Mouse (Mus musculus): ENCODE data around the gene Cnnm3. TPM values are rescaled to one million over a fixed set of nuclear protein-coding genes. Genes with fewer than 3 reads are reported as not detected.
A peak's percentile ranks its signal among the peaks of the same experiment; 100 is the strongest.

Cnnm3 gene
- total and polyA plus RNA-seq, 2 experiments: 4.4 to 11.3 TPM

GRCm38 (mm10) chr1:36562388-36562787 lies 50.7 kb downstream of the Cnnm3 start:
- Histone ChIP-seq H3K36me3 (ENCODE audit: control insufficient read depth, insufficient read depth, low read length) (no peaks in the 10 kb centered on the region), H3K79me2 (ENCODE audit: control insufficient read depth, insufficient read depth, low read length) (no peaks in the 10 kb centered on the region), H3K4me3 (ENCODE audit: insufficient read depth, low read depth, low read length) (no peak overlapping the region), H3K4me1 (ENCODE audit: control insufficient read depth, insufficient read depth, low read length) (peaks cover 3% of the 10 kb centered on the region; the same call in 1 of the 2 replicates), H3K27me3 (ENCODE audit: control insufficient read depth, insufficient read depth, low read length) (no peaks in the 10 kb centered on the region), H3K9ac (ENCODE audit: low read depth, low read length) (no peak overlapping the region), H3K27ac (replicated peaks; ENCODE audit: insufficient read depth, low read depth, low read length) (no peak overlapping the region)
- WGBS: 72% methylated on average over 4 of the region's 4 CpGs
- TF ChIP-seq CTCF (IDR thresholded peaks at IDR 0.05; ENCODE audit: low read depth, low read length) (no peak), POLR2A (IDR thresholded peaks at IDR 0.05; ENCODE audit: extremely low read depth, insufficient read depth, low read length) (no peak)
- no peak for DNase-seq (ENCODE audit: extremely low read depth, low read depth, low spot score)

- Histone ChIP-seq H3K4me3 (ENCODE audit: insufficient read depth, low read depth, low read length) (no peak overlapping the region), H3K4me1 (ENCODE audit: control insufficient read depth, insufficient read depth, low read length) (peaks cover 3% of the 10 kb centered on the region; the same call in 1 of the 2 replicates), H3K27ac (replicated peaks; ENCODE audit: insufficient read depth, low read depth, low read length) (no peak overlapping the region), H3K36me3 (ENCODE audit: control insufficient read depth, insufficient read depth, low read length) (no peaks in the 10 kb centered on the region), H3K27me3 (ENCODE audit: control insufficient read depth, insufficient read depth, low read length) (no peaks in the 10 kb centered on the region), H3K9ac (ENCODE audit: low read depth, low read length) (no peak overlapping the region), H3K79me2 (ENCODE audit: control insufficient read depth, insufficient read depth, low read length) (no peaks in the 10 kb centered on the region)
- 74% methylated on average over 2 of the region's 2 CpGs for WGBS
- DNase-seq (ENCODE audit: extremely low read depth, low read depth, low spot score): no peak
- no peak for TF ChIP-seq POLR2A (IDR thresholded peaks at IDR 0.05; ENCODE audit: extremely low read depth, insufficient read depth, low read length)
- TF ChIP-seq CTCF (IDR thresholded peaks at IDR 0.05; ENCODE audit: low read depth, low read length): no peak
Measured at GRCm38 (mm10) chr1:36563197-36563596, 51.5 kb downstream of the Cnnm3 start.

- Histone ChIP-seq H3K9ac (ENCODE audit: low read depth, low read length) (no peak overlapping the region), H3K27ac (replicated peaks; ENCODE audit: insufficient read depth, low read depth, low read length) (no peak overlapping the region), H3K4me3 (ENCODE audit: insufficient read depth, low read depth, low read length) (no peak overlapping the region), H3K79me2 (ENCODE audit: control insufficient read depth, insufficient read depth, low read length) (no peaks in the 10 kb centered on the region), H3K27me3 (ENCODE audit: control insufficient read depth, insufficient read depth, low read length) (no peaks in the 10 kb centered on the region), H3K4me1 (ENCODE audit: control insufficient read depth, insufficient read depth, low read length) (peaks cover 3% of the 10 kb centered on the region; the same call in 1 of the 2 replicates), H3K36me3 (ENCODE audit: control insufficient read depth, insufficient read depth, low read length) (no peaks in the 10 kb centered on the region)
- WGBS: 71% methylated on average over 4 of the region's 4 CpGs
- no peak for DNase-seq (ENCODE audit: extremely low read depth, low read depth, low spot score)
- TF ChIP-seq POLR2A (IDR thresholded peaks at IDR 0.05; ENCODE audit: extremely low read depth, insufficient read depth, low read length): no peak
- TF ChIP-seq CTCF (IDR thresholded peaks at IDR 0.05; ENCODE audit: low read depth, low read length): no peak
Measured at GRCm38 (mm10) chr1:36563632-36564031, 52.0 kb downstream of the Cnnm3 start.

GRCm38 (mm10) chr1:36564101-36564500 lies 52.4 kb downstream of the Cnnm3 start:
- DNase-seq (ENCODE audit: extremely low read depth, low read depth, low spot score): no peak
- no peak overlapping the region for H3K4me3 ChIP-seq (ENCODE audit: insufficient read depth, low read depth, low read length)
- 72% methylated on average over 6 of the region's 6 CpGs for WGBS
- H3K9ac ChIP-seq (ENCODE audit: low read depth, low read length): no peak overlapping the region
- H3K27me3 ChIP-seq (ENCODE audit: control insufficient read depth, insufficient read depth, low read length): no peaks in the 10 kb centered on the region
- H3K4me1 ChIP-seq (ENCODE audit: control insufficient read depth, insufficient read depth, low read length): peaks cover 3% of the 10 kb centered on the region; the same call in 1 of the 2 replicates
- no peaks in the 10 kb centered on the region for H3K79me2 ChIP-seq (ENCODE audit: control insufficient read depth, insufficient read depth, low read length)
- H3K27ac ChIP-seq (replicated peaks; ENCODE audit: insufficient read depth, low read depth, low read length): no peak overlapping the region
- no peaks in the 10 kb centered on the region for H3K36me3 ChIP-seq (ENCODE audit: control insufficient read depth, insufficient read depth, low read length)
- no peak for TF ChIP-seq POLR2A (IDR thresholded peaks at IDR 0.05; ENCODE audit: extremely low read depth, insufficient read depth, low read length)
- no peak for TF ChIP-seq CTCF (IDR thresholded peaks at IDR 0.05; ENCODE audit: low read depth, low read length)

GRCm38 (mm10) chr1:36566425-36566824 lies 54.8 kb downstream of the Cnnm3 start:
- H3K4me3 ChIP-seq (ENCODE audit: insufficient read depth, low read depth, low read length): no peak overlapping the region
- WGBS: 41% methylated on average over 2 of the region's 2 CpGs
- H3K9ac ChIP-seq (ENCODE audit: low read depth, low read length): no peak overlapping the region
- no peaks in the 10 kb centered on the region for H3K27me3 ChIP-seq (ENCODE audit: control insufficient read depth, insufficient read depth, low read length)
- no peak overlapping the region for H3K27ac ChIP-seq (replicated peaks; ENCODE audit: insufficient read depth, low read depth, low read length)
- peaks cover 8% of the 10 kb centered on the region; the same call in 1 of the 2 replicates for H3K4me1 ChIP-seq (ENCODE audit: control insufficient read depth, insufficient read depth, low read length)
- no peaks in the 10 kb centered on the region for H3K79me2 ChIP-seq (ENCODE audit: control insufficient read depth, insufficient read depth, low read length)
- H3K36me3 ChIP-seq (ENCODE audit: control insufficient read depth, insufficient read depth, low read length): no peaks in the 10 kb centered on the region
- no peak for DNase-seq (ENCODE audit: extremely low read depth, low read depth, low spot score)
- TF ChIP-seq CTCF (IDR thresholded peaks at IDR 0.05; ENCODE audit: low read depth, low read length) (no peak), POLR2A (IDR thresholded peaks at IDR 0.05; ENCODE audit: extremely low read depth, insufficient read depth, low read length) (no peak)

GRCm38 (mm10) chr1:36567818-36568603 lies 56.3 kb downstream of the Cnnm3 start:
- 59% methylated on average over 21 of the region's 21 CpGs for WGBS
- H3K36me3 ChIP-seq (ENCODE audit: control insufficient read depth, insufficient read depth, low read length): no peaks in the 10 kb centered on the region
- peak; percentile 19 for DNase-seq (ENCODE audit: extremely low read depth, low read depth, low spot score)
- no peak for TF ChIP-seq CTCF (IDR thresholded peaks at IDR 0.05; ENCODE audit: low read depth, low read length)
- no peak for TF ChIP-seq POLR2A (IDR thresholded peaks at IDR 0.05; ENCODE audit: extremely low read depth, insufficient read depth, low read length)
- H3K79me2 ChIP-seq (ENCODE audit: control insufficient read depth, insufficient read depth, low read length): no peaks in the 10 kb centered on the region
- H3K4me1 ChIP-seq (ENCODE audit: control insufficient read depth, insufficient read depth, low read length): peaks cover 8% of the 10 kb centered on the region; the same call in 1 of the 2 replicates
- H3K4me3 ChIP-seq (ENCODE audit: insufficient read depth, low read depth, low read length): no peak overlapping the region
- H3K27ac ChIP-seq (replicated peaks; ENCODE audit: insufficient read depth, low read depth, low read length): 0 out of 2 replicates have a peak overlapping the region, but pooled peaks have one; percentile 25
- H3K27me3 ChIP-seq (ENCODE audit: control insufficient read depth, insufficient read depth, low read length): no peaks in the 10 kb centered on the region
- no peak overlapping the region for H3K9ac ChIP-seq (ENCODE audit: low read depth, low read length)

All from liver, adult 2 months (tissue).